Mouse (Mus musculus): Measurements from ENCODE around the gene Mast4. TPM values are rescaled to one million over a fixed set of nuclear protein-coding genes. Genes with fewer than 3 reads are reported as not detected.

Mast4 gene
- total RNA-seq, 2 experiments from 2014 or later = 24.5 to 37.3 TPM

GRCm38 (mm10) chr13:102803206-102803605, 531.1 kb downstream of the Mast4 start:
- no peak for DNase-seq

DNA sequence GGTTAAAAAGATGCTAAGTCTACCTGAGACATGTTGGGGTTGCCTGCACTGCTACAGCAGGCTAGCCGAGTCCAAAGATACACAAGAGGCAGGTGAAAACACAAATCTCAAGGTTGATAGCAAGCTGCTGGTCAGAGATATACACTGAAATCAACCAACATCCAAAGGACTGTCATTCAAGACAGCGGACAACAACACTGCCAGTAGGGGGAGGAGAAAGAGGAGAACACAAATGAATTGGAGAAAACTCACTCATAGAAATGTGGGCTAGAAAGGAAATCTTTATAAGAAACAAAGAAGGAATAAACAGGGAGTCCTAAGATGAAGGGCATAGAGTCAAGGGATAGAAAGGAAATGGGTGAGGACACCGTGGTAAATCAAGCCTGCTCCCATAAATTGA, 542.1 kb downstream of the Mast4 start:
- no peak for DNase-seq

GRCm38 (mm10) chr13:102790601-102791155, 543.6 kb downstream of the Mast4 start:
- DNase-seq = no peak

DNA sequence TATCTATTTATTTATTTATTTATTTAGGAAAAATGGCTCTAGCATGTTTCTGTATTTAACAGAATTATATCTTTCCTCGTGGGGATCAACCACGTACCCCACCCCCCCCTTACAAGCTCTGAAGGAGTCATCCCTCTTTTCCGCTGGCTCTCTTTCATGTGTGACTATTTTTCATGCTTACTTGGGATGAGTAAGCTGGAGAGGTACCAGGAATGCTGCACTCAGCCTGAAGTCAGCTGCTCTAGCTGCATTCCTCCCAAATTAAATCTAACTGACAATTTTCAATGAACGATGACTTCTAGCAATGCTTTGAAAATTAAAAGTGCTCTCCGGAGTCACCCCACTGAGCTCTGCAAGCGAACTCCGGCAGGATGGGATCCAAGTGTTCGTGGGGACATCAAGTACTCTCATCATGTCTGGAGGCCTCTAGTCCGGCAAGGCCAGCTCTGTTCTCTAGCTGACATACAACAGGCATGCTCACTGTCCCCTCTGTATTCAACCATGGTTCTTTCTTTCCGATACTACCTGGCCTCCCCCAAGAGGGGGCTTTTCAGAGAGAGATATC, 547.5 kb downstream of the Mast4 start:
- peak; percentile 6 for DNase-seq

DNA sequence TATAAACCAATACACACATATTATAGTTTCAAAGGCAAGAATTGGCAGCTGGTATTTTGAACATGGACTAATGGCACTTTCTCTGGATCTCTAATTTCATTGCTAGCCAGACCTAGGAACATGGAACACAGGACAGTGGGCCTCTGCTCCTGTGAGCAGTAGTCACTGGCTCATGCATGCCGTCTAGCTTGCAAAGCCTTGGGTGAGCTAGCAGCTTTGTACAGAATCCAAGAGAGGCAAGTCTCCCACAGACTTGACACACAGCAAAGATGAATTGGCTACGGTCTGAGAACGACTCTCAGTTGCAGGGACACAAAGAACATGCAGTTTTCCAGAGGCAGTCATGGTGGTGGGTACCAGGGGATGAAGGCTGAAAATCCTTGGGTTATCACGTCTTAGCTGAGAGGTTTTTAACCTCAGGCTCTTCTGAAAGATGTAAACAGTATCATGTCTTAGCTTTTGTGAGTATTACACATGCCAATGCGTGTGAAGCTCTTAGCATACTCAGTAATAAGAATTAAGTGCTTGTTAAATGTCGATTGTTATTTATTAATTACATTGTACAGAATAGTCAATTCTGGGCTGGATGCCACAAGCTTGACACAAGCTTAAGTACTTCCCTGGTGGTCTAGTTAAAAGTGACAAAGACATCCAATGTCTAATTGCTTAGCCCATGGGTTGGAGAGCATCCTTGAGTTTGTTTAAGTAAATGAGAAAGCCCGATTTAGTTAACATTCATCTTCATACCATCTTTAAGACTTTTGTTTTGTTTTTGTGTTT, 550.6 kb downstream of the Mast4 start:
- DNase-seq = no peak

DNA sequence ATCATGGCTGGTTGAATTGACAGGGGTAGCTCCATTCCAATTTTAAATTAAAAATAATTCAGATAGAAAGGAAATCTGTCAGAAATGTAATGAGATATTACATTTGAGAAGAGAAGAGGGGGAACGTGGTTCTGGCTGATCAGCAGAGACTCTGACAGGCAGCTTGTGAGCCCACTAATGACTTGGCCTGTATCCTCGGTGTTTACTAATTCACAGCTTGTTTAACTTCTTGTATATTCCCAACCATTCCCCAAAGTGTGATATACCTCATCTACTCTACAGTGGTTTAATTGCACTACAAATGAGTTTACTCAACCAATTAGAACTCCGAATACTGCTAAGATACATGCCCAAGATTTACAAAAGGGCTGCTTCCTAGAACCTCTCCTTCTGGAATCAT, 555.0 kb downstream of the Mast4 start:
- no peak for DNase-seq

GRCm38 (mm10) chr13:102778859-102779258, 555.4 kb downstream of the Mast4 start:
- DNase-seq = no peak

DNA sequence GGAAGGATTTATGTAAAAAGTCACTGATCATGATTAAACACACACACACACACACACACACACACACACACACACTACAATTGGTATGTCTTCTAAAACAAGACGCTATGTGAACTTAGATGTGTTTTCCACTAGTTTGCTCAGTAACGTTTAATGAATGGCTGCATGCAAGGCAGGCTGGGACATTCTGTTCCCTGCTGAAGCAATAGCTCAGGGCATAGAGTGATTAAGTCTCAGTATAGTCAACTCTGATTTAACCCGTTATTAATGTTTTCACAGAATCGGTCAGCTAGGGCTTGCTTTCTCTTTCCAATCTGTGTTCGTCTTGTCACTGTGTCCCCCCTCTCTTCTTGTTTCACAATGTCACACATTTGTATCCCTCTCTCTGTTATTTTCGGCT, 558.8 kb downstream of the Mast4 start:
- no peak for DNase-seq

- DNase-seq = peak; percentile 18
These were observed 559.5 kb downstream of the Mast4 start for GRCm38 (mm10) chr13:102774786-102775201.

DNA sequence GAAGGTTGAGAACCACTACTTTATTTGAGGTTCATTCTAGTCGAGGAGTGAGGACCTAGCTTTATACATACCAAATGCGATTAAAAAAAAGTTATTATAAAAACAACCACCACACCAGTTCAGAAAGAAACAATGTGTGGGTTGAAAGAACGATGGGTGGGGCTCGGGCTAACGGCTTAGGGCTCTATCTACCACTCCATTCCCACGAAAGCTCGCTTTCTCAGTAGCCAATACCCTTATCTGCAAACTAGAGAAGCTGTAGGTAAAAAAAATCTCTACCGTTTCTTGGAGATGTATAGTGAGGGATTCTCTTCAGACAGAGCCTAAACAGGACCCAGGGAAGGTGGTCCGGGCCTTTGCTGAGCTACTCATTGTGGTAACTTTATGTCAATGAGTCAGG, 561.1 kb downstream of the Mast4 start:
- DNase-seq = no peak

- DNase-seq = no peak
These were observed 564.1 kb downstream of the Mast4 start for GRCm38 (mm10) chr13:102770194-102770593.

DNA sequence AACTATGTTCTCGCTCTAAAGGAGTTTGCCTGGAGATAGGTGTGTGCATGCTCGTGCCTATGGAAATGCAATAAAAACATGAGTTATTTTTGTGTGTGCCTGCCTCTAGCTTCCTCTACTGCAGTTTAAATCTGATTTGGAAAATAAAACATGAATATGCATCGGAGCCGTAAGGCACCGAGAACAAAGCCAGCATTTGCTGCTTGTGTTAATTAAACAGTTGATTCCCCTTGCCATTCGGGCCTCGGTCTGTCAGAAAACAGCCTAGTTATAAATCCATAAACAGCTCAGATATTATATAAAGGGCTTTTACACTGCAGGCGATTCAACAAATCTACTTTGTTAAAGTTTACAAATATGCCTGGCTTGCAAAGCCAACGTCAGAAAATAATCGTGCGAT, 565.8 kb downstream of the Mast4 start:
- DNase-seq = no peak

DNA sequence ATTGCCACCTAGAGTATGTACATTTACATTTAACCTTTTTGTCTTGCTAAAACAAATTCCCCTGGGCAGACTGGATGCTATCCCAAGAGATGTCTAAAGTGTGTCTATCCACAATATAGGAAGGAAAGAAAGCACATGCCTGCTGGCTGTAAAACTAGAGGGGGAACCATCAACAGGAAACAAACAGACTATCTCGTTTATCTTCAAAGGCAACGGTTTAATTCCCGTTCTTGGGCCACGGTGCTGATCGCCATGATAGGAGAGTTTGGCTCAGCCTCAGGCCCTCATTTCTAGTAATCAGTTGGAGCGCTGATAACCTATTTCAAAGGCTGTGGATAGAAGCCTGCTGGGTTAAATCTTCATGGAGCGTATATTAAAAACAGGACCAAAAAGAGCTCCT, 567.2 kb downstream of the Mast4 start:
- no peak for DNase-seq

GRCm38 (mm10) chr13:102765216-102765615, 569.1 kb downstream of the Mast4 start:
- DNase-seq = no peak

DNA sequence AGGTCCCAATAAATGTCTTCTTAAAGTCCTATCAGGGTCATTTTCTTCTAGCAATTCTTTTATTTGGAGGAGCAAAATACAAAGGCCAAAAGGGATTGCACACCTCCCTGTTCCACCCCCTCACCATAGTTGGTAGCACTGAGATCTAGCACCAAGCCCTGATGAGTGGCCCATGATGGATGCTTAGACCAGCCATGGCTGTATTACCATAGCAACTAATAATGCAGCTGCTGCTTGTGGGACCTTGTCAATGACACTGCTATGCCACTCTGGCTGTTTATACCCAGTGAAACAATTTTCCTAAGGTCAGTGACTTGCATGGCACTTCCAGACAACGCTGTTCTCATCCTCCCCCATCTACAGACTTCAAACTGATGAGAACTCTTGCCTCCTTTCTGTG, 570.1 kb downstream of the Mast4 start:
- DNase-seq = no peak

DNA sequence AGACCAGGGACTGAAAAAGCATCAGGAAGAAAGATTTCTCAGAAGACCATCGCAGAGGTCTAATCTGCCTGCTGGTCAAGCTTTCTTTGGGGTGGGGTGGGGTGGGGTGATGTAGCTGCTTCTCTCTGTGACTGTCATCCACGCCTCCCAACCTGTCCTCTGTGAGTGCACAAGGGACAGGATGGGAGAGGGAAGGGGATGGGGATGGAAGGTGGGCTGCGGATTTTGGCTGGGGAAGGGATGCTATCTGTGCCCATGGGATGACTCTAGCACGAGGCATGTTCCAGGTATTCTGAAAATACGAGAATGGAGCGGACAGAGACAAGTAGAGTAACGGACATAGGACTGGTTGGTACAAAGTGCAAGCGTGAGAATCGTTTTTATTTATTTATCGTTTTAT, 572.1 kb downstream of the Mast4 start:
- DNase-seq = no peak

- no peak for DNase-seq
These were observed 572.9 kb downstream of the Mast4 start for GRCm38 (mm10) chr13:102761410-102761809.

DNA sequence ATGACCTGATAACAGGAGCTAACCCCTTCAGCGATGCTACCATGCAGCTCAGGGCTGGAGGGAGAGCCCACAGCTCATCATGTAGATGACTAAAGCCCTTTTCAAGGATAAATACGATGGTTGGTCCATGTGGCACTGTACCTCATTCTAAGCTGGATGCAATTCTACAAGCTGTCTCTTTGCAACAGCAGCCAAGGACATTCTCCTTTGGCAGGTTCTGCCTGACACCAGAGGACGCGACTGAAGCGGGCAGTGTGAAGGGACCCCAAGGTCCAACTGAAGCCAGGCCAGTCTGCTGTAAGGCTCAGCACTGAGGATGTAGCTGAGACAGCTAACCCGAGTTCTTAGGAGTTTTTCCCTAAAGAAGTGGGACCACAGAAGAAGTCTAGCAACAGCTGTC, 576.3 kb downstream of the Mast4 start:
- no peak for DNase-seq

DNA sequence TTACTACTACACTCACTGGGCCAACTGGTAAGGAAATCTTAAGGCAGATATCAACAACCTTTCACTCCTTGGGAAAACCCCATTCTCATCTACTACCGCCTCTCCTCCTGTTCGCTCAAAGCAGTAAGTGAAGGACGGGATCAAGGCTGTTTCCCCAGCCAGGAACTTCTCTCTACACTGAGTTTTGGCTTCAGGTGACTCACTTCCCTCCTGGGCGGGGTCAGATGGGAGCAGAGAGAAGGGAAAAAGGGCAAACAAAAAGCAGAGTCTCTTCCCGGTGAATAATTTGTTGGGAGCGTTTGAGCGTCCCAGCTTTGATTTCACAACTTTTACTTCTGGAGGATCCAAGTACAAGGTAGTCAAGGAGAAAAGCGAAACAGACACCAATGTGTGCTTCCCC, 578.2 kb downstream of the Mast4 start:
- DNase-seq = no peak

GRCm38 (mm10) chr13:102755124-102755523, 579.2 kb downstream of the Mast4 start:
- no peak for DNase-seq

DNA sequence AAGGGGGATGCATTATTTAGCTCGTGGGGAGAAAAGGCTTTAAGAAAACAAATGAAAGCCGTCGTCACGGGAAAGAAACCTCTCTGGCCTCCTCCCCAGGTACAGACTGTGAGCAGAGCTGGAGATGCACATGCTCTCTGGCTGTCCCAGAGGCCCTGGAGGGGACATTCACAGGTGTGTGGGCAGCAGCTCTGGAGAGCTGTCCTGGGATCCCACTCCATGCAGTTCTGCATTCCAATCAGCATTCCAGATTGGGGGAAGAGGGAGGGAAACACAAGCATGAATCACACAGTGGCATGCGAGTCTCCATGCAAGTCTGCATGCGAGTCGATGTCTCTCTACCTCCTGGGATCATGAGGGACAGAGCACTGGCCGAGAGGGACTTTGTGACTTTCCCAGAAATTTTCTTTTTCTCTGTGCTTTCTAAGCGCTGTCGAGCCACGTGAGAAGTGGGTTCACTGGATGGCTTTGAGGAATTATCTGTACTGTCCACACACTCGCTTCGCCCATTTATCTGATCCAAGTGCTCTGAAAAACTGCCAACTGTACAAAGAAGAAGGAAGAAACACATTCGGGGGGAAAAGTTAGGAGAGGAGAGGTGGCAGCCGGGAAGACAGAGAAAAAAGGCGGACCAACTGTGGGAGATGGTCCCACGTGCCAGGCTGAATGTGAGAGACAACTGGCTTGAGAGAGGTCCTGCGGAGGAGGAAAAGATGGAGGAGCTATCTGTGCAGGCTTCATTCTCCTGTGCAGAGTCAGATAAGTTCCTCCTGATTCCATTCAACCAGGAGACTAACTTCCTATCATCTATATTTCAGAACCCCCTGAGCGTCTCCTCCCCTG, 580.4 kb downstream of the Mast4 start:
- DNase-seq = no peak

GRCm38 (mm10) chr13:102749891-102750290, 584.4 kb downstream of the Mast4 start:
- DNase-seq = no peak

- no peak for DNase-seq
These were observed 585.1 kb downstream of the Mast4 start for GRCm38 (mm10) chr13:102749194-102749593.

Measured in gastrocnemius, postnatal 25 days (tissue).